Mouse (Mus musculus) liver, embryonic 14.5 days (tissue): Measurements from ENCODE around the gene Gabrd. TPM values are rescaled to one million over a fixed set of nuclear protein-coding genes. Genes with fewer than 3 reads are reported as not detected.

Source experiments
- ATAC-seq: fragments of 200-750 bp; cut with Nextera tagmentation; 2 replicates; pipeline ENCODE4 v1.8.0; 2017; ENCODE audit warnings: moderate number of reproducible peaks, mild to moderate bottlenecking, moderate library complexity; ENCODE audit not compliant: insufficient read depth
- DNase-seq, 3 experiments: peaks; one replicate each; pipeline ENCODE4 v3.0.0-alpha.2; 2012 to 2013; ENCODE audit warnings: low read depth in 3 of 3, low spot score in 3 of 3
- H3K27ac ChIP-seq: fragments of 300-500 bp; sonication (generic); 2 replicates; pipeline ENCODE4 v1.5.1; 2014; ENCODE audit warnings: moderate library complexity, mild to moderate bottlenecking, control low read depth, inconsistent platforms
- H3K27me3 ChIP-seq: fragments of 300-500 bp; sonication (generic); 2 replicates; pipeline ENCODE4 v1.6.1; 2014; ENCODE audit warnings: mild to moderate bottlenecking, low read length, moderate library complexity; ENCODE audit not compliant: control insufficient read depth, insufficient read depth
- H3K36me3 ChIP-seq: fragments of 300-500 bp; sonication (generic); replicated peaks from 2 replicates; pipeline ENCODE4 v1.6.1; 2014; ENCODE audit warnings: low read depth; ENCODE audit not compliant: control insufficient read depth, insufficient read depth
- H3K4me1 ChIP-seq, 2 experiments: fragments of 200-500 bp in 1 of 2; fragments of 300-500 bp in 1 of 2; sonication (generic) in 1 of 2; replicated peaks; 2 replicates each; pipeline ENCODE4 v1.6.1; 2012 to 2014; ENCODE audit warnings: antibody characterized with exemption in 1 of 2, inconsistent platforms in 1 of 2, low read length in 1 of 2; ENCODE audit not compliant: control insufficient read depth in 2 of 2, insufficient read depth in 2 of 2
- H3K4me2 ChIP-seq: fragments of 300-500 bp; sonication (generic); 2 replicates; pipeline ENCODE4 v1.6.1; 2014; ENCODE audit warnings: low read depth, mild to moderate bottlenecking, control low read depth, moderate library complexity
- H3K4me3 ChIP-seq, 2 experiments: fragments of 200-500 bp in 1 of 2; fragments of 300-500 bp in 1 of 2; sonication (generic) in 1 of 2; 2 replicates each; pipeline ENCODE4 v1.5.1; 2012 to 2014; ENCODE audit warnings: low read depth in 2 of 2, low read length in 2 of 2, mild to moderate bottlenecking in 2 of 2, control low read depth in 1 of 2, inconsistent platforms in 1 of 2, moderate library complexity in 1 of 2; ENCODE audit not compliant: insufficient read depth in 1 of 2
- H3K9ac ChIP-seq: fragments of 300-500 bp; sonication (generic); replicated peaks from 2 replicates; pipeline ENCODE4 v1.6.1; 2014; ENCODE audit warnings: mild to moderate bottlenecking, control low read depth, moderate library complexity
- H3K9me3 ChIP-seq: fragments of 300-500 bp; sonication (generic); 2 replicates; pipeline ENCODE4 v1.6.1; 2016; ENCODE audit warnings: low read length, mixed read lengths; ENCODE audit not compliant: control insufficient read depth
- CTCF ChIP-seq: IDR thresholded peaks from 2 replicates; pipeline ENCODE4 v1.5.1; 2016; ENCODE audit warnings: antibody characterized with exemption, low read depth, control low read depth
- EP300 ChIP-seq: IDR thresholded peaks from 2 replicates; pipeline ENCODE4 v1.6.1; 2016; ENCODE audit warnings: antibody characterized with exemption, low read depth
- WGBS: fragments of 180-500 bp; shearing (Covaris S2); extraction: QIAGEN DNeasy Blood & Tissue Kit; methylation state at CpG from one replicate; pipeline ENCODE4 v1.1.7; 2014; ENCODE audit not compliant: insufficient replicate concordance; 5-methylcytosine and 5-hydroxymethylcytosine counted together
- polyA plus RNA-seq, 2 experiments: library from polyadenylated mRNA; depleted of rRNA in 1 of 2; stranded (reverse) in 1 of 2; unstranded in 1 of 2; fragments of >200 nt; fragmentation: Nextera tagmentation in 1 of 2; extraction: Ambion mirVana in 1 of 2; gene quantifications; 2 replicates each; pipeline versions ENCODE4 v1.2.1 to v1.2.3; 2012 to 2014

Gabrd gene
- polyA plus RNA-seq, 2 experiments = not detected

GRCm38 (mm10) chr4:155402489-155402888 is 4.6 kb upstream of the Gabrd start:
- 55% methylated on average over 1 of the region's 1 CpGs for WGBS

GRCm38 (mm10) chr4:155401121-155401520 is 3.2 kb upstream of the Gabrd start:
- no peak for TF ChIP-seq CTCF
- TF ChIP-seq EP300 = no peak
- Histone ChIP-seq H3K36me3 (no peaks in the 10 kb centered on the region), H3K4me1 (no peaks in the 10 kb centered on the region), H3K9ac (no peak overlapping the region), H3K4me2 (no peak overlapping the region), H3K27me3 (peaks cover 13% of the 10 kb centered on the region), H3K4me3 (no peak overlapping the region), H3K9me3 (no peaks in the 10 kb centered on the region), H3K27ac (no peak overlapping the region)
- ATAC-seq (no peak), DNase-seq (no peak)
- WGBS = 54% methylated on average over 7 of the region's 7 CpGs

More at GRCm38 (mm10) chr4:155402489-155402888, 4.6 kb upstream of the Gabrd start:
- Histone ChIP-seq H3K27ac (no peak overlapping the region), H3K9ac (no peak overlapping the region), H3K9me3 (no peaks in the 10 kb centered on the region), H3K4me1 (no peaks in the 10 kb centered on the region), H3K36me3 (no peaks in the 10 kb centered on the region), H3K27me3 (peaks cover 9% of the 10 kb centered on the region; the same call in 1 of the 2 replicates), H3K4me2 (no peak overlapping the region), H3K4me3 (no peak overlapping the region)
- TF ChIP-seq EP300 (no peak), CTCF (no peak)
- ATAC-seq (no peak), DNase-seq (no peak)

GRCm38 (mm10) chr4:155398222-155398540 is 269 bp upstream of the Gabrd start:
- no peaks in the 10 kb centered on the region for H3K36me3 ChIP-seq
- TF ChIP-seq CTCF (no peak), EP300 (no peak)
- no peak overlapping the region for H3K27ac ChIP-seq
- no peaks in the 10 kb centered on the region for H3K9me3 ChIP-seq
- no peak overlapping the region for H3K9ac ChIP-seq
- H3K4me1 ChIP-seq = no peaks in the 10 kb centered on the region
- DNase-seq (no peak), ATAC-seq (no peak)
- peaks cover 13% of the 10 kb centered on the region for H3K27me3 ChIP-seq
- WGBS = 3% methylated on average over 9 of the region's 9 CpGs
- H3K4me2 ChIP-seq = no peak overlapping the region; the same call in 1 of the 2 replicates
- no peak overlapping the region for H3K4me3 ChIP-seq

- H3K27me3 ChIP-seq = peaks cover 13% of the 10 kb centered on the region
- H3K4me1 ChIP-seq = no peaks in the 10 kb centered on the region
- no peak overlapping the region for H3K9ac ChIP-seq
- H3K4me3 ChIP-seq = no peak overlapping the region
- DNase-seq = no peak
- no peaks in the 10 kb centered on the region for H3K36me3 ChIP-seq
- H3K4me2 ChIP-seq = no peak overlapping the region
- no peak for ATAC-seq
- 54% methylated on average over 4 of the region's 4 CpGs for WGBS
- no peaks in the 10 kb centered on the region for H3K9me3 ChIP-seq
- no peak overlapping the region for H3K27ac ChIP-seq
- TF ChIP-seq CTCF (no peak), EP300 (no peak)
Observed at GRCm38 (mm10) chr4:155396751-155397150, 1.2 kb downstream of the Gabrd start.

DNA sequence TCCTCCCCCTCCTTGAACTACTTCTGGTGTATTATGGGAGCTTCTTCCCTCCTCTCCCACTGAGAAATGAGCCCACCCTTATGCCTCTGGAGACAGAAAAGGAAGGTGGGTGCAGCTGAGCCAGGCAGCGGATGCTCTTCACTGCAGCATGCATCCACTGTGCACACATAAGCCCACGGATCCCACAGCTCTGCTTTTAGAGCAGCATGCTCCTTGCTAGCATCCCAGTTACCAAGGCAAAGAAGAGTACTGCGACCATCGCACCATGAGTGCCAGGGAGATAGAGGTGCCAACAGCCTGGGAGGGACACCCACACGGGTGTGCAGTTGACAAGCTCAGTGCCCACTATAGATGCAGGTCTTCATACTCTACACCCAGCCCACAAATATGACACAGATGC is 2.4 kb downstream of the Gabrd start:
- peaks cover 13% of the 10 kb centered on the region for H3K27me3 ChIP-seq
- H3K9me3 ChIP-seq = no peaks in the 10 kb centered on the region
- H3K4me1 ChIP-seq = no peaks in the 10 kb centered on the region
- H3K4me3 ChIP-seq = no peak overlapping the region
- TF ChIP-seq EP300 = no peak
- TF ChIP-seq CTCF = no peak
- no peaks in the 10 kb centered on the region for H3K36me3 ChIP-seq
- WGBS = 61% methylated on average over 5 of the region's 5 CpGs
- DNase-seq (no peak), ATAC-seq (no peak)
- H3K9ac ChIP-seq = no peak overlapping the region
- H3K4me2 ChIP-seq = no peak overlapping the region
- no peak overlapping the region for H3K27ac ChIP-seq

- Histone ChIP-seq H3K36me3 (no peaks in the 10 kb centered on the region), H3K4me2 (no peak overlapping the region), H3K27me3 (no peaks in the 10 kb centered on the region), H3K4me1 (no peaks in the 10 kb centered on the region), H3K27ac (no peak overlapping the region), H3K9ac (no peak overlapping the region), H3K4me3 (no peak overlapping the region), H3K9me3 (no peaks in the 10 kb centered on the region)
- no peak for ATAC-seq
- WGBS = 70% methylated on average over 8 of the region's 8 CpGs
- TF ChIP-seq EP300 = no peak
- no peak for TF ChIP-seq CTCF
- DNase-seq = no peak
Observed at GRCm38 (mm10) chr4:155387166-155387565, 10.7 kb downstream of the Gabrd start.
